Mouse (Mus musculus) kidney, postnatal 4 days (tissue): ENCODE measurements around the gene Nsl1.

Experiments
- DNase-seq, 2 experiments: peaks; one replicate each; pipeline ENCODE4 v3.0.0; 2021; ENCODE audit warnings: mixed read lengths in 2 of 2

The Nsl1 gene

DNA sequence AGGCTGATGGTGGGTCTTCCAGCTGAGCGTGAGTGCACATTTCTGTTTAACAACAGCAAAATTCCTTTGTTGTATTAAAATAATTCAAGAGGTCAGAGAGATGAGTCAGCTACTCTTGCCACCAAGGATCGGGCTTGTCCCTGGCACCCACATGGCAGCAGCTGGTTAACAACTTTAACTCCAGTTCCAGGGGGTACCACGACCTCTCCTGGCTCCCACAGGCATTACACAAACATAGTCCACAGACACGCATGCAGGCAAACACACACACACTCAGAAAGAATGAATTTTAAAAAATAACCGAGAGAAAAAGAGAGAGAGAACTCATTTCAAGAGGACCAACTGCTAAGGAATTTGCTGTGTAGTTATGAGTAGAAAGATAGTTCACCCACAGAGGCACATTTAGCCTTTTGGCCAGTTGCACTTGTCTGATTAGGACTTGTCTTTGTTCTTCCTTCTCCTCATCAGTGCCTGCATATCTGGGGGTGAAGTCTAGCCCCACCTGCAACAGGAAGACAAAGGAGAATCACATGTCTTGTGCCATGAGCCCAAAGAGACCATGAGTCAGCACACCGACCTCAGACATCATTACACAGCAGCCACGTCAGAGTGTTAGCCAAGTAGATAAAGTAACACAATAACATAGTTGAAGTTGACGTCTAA lies 7.8 kb upstream of the Nsl1 start:
- peak in 1 of 2 experiments; percentile 26 for DNase-seq

DNA sequence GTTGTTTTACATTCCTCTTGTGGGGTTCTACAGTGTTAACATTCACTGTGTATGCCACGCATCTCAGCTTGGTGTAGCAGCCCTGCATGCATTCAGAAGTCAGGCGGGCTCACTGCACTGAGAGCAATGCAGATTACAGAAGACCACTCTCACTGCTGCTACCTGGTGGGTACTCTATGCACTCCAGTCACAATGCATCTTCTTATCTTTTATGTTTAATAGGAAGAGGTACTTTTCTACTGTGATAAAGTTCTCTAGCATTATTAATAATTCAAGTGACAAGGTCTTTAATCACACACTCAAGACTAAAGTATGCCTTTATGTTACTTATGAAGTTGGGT lies 7.3 kb upstream of the Nsl1 start:
- DNase-seq: no peak

DNA sequence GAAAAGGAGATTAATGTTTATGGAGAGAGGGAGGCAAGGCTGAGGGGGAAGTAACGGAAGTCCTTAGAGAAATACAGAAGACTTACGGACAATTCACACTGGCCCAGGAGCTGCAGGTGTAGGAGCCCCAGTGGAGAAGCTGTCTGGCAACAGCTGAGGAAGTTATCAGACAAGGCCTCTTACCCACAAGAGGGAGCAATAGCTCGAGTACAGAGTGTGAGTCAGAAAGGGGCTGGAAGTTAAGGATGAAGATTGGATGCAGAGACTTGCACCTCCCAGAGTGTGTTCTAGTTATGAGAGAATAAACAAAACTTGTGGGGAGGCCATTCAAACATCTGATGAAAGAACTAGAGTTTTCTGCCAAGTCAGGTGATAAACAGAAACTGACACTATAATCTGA lies 5.4 kb upstream of the Nsl1 start:
- DNase-seq: no peak

DNA sequence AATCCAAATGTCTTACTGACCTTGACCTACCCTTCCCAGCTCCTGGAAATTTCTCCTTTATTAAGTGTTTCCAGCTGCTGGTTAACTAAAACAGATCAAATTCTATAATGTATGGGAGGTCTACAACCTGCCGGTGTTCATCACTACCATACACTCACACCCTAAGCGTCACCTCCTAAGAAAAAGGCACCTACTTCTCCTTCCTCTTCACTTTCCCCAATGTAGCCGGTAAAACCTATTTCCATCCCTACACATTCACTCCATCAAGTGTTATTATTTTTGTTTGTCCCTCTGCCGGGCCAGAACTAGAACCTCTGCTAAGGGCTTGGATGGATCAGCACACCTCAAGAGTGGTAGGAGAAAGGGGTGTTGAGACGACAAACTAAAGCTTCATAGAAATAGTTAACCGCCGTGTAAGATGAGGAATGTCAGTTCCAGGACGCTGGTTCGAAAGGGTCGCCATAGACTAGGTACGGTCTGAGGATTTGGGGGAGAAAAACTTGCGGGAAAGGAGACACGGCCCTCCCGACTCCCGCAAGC lies 501 bp upstream of the Nsl1 start:
- no peak for DNase-seq

DNA sequence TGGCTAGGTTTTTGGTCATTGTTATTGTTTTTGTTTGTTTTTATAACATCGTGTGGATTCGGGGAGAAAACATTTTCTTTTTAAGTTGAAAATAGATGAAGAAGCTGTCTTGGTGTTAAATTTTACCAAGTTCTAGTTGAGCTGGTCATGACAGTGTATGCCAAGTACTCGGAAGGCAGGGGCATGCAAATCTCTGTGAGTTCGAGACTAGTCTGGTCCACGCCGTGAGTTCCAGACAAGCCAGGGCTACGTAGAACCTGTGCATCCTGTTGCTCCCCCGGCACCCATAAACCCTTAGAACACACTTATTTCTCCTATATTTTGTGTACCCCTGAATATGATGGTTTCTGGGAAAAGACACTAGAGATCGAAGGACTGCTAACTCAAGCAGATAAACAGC lies 888 bp downstream of the Nsl1 start:
- no peak for DNase-seq

DNA sequence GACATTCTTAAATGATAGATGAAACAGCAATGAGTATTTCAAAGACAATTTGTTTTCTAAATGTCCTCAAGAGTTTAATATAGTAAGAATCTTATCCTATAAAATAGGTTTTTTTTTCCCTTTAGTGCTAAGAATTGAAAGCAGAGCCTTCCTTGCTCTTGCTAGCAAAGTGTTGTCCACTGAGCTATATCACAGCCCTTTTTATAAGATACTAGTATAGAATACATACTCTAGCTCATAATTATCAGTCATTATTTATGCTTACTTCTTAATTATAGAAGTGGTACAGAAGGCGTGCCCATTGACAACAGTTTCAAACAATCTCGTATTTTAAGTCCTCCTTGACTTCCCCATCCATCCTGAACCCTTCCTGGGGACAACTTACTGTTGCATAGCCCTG lies 1.7 kb downstream of the Nsl1 start:
- no peak for DNase-seq

DNA sequence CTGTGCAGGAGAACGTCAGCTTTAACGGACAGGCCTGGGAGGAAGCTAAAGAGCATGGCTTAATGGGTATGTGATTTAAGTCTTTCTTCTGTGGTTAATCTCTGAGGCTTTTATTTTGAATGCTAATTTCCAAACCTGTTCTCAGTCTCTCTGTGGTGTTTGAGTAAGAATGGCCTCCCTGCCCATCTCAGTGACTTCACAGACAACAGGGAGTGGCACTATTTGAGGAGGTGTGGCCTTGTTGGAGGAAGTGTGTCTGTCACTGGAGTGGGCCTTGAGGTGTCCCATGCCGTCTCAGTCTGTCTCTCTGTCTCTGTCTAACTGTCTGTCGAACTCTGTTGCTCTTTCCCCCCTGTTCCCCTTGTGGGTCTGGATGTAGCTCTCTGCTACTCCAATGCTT lies 2.4 kb downstream of the Nsl1 start:
- DNase-seq: no peak

DNA sequence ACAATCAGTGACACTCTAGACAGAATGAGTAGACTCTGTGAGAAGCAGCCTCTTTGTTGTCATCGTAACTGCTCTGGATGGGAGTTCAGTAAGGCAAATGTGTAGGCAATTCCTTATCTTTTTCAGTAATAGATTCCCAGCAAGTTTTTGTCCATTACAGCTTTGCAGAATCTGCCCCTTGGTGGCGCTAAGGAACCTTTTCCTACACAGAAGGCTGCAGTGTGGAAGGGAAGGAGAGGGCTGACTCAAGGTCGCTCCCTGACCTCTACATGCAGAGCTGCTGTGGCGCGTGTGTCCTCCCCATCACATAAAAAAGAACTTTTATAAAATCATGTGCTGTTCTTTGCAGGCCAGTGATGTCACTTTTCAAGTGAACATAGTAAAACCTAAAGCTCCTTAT lies 5.6 kb downstream of the Nsl1 start:
- peak; percentile 52 to 57 for DNase-seq

DNA sequence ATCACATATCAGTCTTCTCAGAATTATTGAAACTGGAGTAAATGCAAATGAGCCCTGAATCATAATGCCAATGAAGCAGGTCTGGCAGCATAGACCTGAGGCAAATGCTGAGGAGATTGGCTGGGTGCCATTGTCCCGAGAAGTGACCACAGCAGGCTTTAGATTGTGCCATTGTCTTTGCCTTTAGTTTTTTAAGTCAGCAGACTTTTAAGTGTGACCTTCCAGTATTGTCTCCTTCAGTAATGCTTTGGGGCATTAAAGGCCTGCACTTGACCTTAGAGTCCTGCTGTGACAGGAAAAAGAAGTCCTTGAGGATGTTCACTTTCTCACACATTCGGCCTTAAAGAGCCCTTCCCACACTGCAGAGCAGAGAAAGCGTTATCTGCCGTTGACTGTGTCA lies 7.4 kb downstream of the Nsl1 start:
- DNase-seq: no peak

DNA sequence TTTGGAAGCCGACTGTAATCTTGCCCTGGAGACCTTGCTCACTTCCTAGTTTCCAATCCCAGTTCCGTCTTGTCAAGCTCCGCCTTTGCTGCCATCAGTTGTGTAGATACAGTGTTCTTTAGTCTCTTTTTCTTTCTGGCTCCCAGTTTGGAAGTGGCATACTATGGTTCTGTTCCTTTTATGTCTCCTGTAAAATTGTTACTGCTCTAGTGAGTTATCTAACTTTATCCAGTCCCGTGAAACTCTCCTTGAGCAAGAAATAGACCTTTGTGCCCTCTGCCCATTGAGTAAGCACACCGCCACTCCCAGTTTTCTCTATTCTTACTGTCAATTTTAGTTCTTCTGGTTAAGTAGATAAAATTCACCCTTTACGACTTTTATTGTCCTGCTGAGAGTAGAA lies 8.8 kb downstream of the Nsl1 start:
- DNase-seq: no peak

DNA sequence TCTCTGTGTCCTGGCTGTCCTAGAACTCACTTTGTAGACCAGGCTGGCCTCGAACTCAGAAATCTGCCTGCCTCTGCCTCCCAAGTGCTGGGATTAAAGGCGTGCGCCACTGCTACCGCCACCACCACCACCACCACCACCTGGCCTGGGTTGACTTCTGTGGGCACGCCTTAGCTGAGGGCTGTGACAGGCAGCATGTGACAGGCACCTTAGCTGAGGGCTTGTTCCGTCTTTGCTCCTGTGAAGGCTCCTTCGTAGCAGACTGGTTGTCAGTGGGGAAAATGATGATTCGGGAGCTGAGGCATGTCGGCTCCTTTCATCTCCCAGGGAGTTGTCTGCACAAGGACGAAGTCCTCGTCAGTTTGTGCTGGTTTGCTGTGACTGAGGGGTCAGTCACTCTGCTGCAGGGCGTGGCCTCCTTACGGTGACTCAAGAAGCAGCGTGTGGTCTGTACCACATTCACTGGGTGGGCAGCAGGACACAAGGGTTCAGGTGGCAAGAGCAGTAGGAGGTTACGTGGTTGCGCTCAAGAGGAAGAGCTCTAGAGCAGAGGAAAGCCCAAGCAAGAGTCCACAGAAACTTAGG lies 9.6 kb downstream of the Nsl1 start:
- DNase-seq: no peak

DNA sequence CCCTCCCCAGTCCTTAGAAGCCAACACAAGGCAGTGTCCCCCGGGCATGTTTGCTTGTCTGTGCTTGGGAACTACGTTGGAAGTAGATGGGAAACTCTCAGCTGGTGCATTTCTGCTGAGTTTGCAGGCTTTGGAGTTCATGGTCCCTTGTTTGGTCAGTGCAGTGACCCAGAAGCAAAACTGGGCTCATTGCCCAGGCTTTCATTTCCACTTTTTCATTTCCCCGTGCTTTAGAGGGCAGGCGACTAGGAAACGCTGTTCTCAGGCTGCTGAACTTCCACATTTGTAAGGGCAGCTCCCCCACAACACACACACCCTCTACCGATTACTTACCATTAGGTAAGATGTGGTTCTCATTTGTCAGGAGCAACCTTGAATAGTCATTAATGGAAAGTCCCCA lies 10.2 kb downstream of the Nsl1 start:
- DNase-seq: peak; percentile 75 to 82

DNA sequence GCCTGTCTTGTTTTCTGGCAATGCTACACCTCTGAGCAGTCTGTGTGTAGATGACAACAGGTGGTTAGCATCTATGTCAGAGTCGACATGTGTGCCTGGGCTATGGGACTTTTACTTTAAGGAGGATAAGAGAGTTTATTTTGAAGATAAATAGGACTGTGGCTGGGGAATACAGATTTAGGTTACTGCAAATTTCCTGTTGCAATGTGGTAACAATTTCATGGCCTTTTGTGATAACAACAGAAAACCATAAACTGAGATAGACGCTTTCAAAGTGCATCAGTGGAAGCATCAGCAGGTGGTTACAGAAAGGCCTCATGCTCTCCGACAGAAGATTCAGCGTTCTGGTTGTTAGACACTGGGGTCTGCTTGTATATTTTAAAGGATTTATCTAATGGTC lies 10.7 kb downstream of the Nsl1 start:
- no peak for DNase-seq

DNA sequence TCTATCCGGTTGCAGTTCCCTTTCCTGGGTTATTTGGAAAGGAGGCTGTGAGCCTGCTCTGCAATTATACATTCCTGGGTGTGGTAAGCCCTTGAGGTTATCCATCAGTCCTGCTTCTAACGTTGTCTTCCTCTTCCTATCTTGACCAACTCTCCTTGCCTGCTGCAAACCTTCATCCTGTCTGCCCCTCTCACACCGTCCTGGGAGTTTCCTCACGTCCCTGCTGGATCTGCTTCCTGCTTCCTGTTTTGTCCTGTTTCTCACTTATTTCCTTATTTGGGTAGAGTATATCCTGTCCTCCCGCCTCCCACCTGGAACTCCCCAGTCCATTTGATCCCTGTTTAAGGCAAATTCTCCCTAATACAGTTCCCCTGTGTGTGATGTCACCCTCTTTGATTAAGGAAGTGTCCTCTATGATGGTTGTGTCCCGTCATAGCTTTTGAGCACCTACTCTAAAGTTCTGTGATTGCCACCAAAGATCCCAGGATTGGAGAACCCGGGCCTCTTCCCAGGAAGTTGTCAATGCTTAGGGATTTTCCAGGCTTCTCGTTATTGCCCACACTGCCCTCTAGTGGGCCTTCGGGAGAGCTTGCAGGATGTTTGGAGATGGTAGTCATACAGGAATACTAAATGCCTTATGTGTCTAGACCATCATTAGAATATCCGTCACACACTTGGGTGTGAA lies 12.5 kb downstream of the Nsl1 start:
- peak; percentile 74 to 81 for DNase-seq

DNA sequence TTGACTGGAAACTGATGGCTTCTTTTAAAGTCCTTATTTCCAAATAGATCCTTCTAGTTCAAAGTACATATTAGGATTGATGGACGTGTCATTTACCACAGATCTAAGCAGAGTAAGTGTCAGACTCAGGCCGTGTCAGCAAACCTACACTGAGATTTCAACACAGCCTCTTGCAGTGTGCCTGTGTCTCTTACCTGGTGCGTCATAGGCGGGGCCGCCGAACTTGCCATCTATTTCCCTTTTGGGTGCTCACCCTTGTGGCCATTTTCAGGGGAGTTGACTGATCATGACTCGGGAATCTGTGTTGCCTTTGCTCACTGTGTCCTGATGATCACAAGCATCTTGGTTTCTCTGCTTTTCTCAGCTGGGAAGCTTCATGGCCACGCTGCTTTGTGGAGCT lies 20.4 kb downstream of the Nsl1 start:
- no peak for DNase-seq

DNA sequence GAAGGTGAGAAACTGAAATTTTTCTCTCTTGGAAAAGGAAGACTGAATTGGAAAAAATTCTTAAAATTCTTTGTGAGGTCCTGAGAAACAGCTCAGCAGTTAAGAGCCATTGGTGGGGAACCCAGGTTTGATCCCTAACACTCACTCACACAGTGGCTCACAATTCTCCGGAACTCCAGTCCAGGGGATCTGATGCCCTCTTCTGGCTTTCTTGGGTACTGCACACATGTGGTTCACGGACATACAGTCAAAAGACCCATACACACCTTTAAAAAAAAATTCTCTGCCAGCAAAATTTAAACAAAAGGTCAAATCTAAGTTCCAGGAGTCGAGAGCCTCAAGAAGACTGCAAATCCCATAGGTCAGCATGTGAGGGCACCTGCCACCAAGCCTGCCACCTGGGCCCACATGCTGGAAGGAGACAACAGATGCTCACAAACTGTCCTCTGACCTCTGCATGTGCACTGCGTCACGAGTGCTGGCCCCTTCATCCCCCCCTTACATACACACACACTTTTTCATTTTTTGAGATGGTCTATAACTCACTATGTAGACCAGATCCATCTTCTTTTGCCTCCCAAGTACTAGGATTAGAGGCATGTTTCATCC lies 22.2 kb downstream of the Nsl1 start:
- DNase-seq: peak; percentile 80 to 82

DNA sequence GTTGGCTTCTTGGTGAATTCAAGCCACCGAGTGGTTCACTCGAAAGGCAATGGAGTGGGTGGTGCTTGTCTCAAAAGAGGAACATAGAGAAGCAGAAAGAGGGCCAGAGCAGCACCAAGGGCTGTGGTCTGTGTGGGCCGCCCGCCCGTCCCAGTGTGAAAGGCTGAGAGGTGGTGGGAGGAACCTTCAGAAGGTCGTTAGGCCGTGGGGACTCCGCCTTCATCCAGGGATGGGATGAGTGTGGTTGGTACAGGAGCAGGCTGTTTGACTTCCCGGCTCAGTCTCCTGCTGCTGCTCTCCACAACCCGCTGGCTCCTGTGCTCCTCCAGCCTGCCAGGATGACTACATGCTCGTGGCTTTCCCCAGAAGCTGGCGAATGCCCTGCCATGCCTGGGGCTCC lies 22.8 kb downstream of the Nsl1 start:
- DNase-seq: no peak

DNA sequence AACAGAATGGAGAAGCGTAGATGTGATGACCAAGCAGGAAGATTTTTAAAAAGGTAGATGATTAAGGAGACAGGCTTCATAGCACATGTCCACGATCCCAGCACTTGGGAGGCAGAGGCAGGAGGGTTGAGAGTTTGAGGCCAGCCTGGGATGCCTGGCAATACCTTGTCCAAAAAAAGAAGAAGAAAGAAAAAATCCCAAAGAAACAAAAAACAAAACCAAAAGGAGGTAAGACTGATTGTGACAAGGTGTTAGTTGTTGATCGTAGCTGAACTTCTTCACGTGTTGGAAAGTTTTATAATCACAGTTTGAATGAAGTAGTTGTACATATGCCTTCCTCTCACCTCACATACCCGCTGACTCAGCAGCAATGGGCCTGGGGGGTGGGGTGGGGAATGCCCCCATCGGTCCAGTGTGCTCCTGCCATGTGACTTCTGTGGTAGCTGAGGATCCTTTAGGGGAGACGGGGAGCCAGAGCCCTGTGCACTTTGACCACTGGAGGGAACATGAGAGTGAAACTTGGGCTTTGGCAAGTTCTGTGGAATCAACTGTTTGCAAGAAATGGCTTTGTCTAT lies 23.6 kb downstream of the Nsl1 start:
- DNase-seq: no peak

DNA sequence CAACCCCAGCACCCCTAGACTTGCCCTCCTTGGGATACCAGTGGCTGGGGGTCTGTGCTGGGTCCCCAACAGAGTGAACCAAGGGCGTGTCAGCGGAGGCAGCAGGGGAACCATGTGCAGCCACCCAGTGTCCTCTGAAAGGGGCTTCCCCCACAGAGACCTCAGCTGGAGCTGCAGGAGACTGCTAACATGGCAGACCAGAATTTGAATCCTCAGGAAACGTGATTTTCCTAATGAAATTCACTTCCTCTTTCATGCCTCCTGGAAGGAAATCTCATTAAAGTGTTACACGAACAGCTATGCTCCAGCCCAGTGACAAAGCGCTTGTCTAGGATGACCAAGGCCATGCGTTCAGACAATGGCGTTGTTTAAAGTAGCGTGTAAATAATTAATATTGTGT lies 24.1 kb downstream of the Nsl1 start:
- DNase-seq: no peak

DNA sequence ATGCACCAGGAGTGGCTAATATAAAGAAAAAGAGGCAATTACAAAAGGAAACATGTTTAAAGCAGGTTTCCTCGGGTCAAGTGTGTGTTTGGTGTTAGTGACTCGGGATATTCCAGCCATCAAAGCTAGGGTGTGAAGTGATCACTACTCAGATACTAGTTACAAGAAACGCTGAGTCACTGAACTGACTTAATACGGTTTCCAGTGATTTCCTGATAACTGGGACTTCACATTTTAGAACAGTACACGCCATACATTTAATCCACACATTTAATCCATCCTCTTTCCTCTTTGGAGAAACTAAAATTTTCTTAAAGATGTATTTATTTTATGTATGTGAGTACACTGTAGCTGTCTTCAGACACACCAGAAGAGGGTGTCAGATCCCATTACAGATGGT lies 25.1 kb downstream of the Nsl1 start:
- no peak for DNase-seq

DNA sequence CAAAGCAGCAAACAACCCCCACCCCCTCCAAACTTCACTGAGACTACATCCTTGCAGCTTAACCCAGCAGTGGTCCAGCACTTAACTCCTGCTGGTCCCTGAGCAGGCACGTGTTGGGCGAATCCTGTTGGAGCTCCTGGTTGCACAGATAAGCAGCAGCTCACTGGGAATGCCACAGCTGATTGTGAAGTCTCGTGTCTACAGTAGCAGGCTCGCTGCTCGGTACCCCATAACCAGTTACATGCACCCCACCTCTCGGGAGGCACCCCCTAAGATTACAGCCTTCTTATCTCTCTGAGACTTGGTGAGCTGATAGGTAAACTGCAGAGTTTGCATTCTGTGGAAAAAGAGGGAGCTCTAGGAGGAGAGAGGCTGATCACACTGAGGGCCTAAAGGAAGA lies 26.5 kb downstream of the Nsl1 start:
- DNase-seq: no peak

DNA sequence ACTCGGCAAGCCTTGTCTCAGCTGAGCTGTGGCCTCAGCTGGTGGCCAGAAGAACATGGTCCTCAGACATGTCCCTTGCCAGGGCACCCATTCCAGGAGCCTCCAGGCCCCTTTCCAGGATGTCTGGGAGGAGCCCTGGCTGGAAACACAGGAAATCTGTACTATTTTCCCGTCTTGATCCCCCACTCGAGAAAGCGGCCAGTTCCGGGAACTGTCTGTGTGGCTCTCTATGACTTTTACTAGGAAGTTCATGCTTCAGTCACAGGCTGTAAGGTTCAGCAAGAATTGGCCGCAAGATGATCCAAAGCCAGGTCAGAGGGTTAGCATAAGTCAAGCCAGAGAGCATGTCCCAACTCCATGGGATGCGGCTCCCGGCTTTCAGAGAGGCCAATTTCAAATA lies 29.2 kb downstream of the Nsl1 start:
- DNase-seq: peak in 1 of 2 experiments; percentile 27

DNA sequence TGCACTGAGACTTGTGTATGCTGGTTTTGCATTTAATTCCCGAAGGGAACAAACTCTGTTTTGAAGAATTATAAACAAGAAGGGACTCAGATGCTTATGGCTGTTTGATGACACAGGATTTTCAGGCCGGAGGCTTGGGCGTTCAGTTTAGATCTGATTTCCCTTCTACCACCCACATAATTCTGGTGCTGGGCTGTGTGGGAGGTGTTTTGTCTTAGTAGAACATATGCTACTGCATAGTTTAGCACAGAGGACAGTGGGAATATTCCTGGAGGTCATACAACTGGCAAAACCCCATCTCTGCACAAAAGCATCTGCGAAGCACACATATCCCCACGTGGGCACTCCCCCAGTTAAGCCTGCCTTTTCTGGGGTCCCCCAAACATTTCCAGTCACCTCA lies 30.8 kb downstream of the Nsl1 start:
- no peak for DNase-seq

DNA sequence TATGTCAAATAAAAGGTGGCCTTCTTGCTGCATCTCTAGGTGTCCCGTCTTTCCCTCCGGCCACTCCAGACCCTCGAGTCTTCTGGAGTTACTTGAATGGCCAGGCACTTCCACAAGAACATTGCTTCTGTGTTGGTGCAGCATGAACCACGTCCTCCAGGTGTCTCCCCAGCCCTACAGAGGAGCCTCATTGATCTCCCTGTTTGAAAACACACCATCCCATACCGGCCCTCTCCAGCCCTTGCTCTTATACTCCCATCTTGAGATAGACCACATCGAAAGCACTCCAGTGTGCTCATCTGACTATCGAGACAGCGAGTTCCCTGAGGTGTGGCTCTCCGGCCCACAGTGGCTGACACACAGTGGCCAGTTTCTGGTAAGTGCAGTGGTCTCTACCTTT lies 32.2 kb downstream of the Nsl1 start:
- DNase-seq: peak; percentile 47 to 49
